39 mouse cellular contexts compared by ENCODE assay signal in genomic region chr5:73004046-73004445, GRCm38 (mm10). TPM values are rescaled to one million over a fixed set of nuclear protein-coding genes. Genes with fewer than 3 reads are reported as not detected.
"Had no signal": no experiment of that assay in that cellular context is flagged by ENCODE, and none has a peak within 500 bp of the region (broad histone marks: within the 10 kb centered on the region; RNA-seq: fewer than 3 reads in every experiment).

No protein-coding gene starts in this region.

- ATAC-seq: forebrain, embryonic 13.5 days; forebrain, embryonic 14.5 days; forebrain, embryonic 15.5 days; forebrain, embryonic 16.5 days; forebrain, postnatal 0 days had no signal

- H3K9me3 ChIP-seq: embryonic facial prominence, embryonic 10.5 days; embryonic facial prominence, embryonic 12.5 days; embryonic facial prominence, embryonic 13.5 days; embryonic facial prominence, embryonic 15.5 days; forebrain, embryonic 10.5 days; forebrain, embryonic 12.5 days; forebrain, embryonic 13.5 days; forebrain, embryonic 15.5 days had no signal

- H3K36me3 ChIP-seq: embryonic facial prominence, embryonic 10.5 days; embryonic facial prominence, embryonic 12.5 days; embryonic facial prominence, embryonic 13.5 days; embryonic facial prominence, embryonic 15.5 days; forebrain, embryonic 10.5 days; forebrain, embryonic 12.5 days; forebrain, embryonic 15.5 days had no signal

- H3K9ac ChIP-seq: embryonic facial prominence, embryonic 12.5 days; embryonic facial prominence, embryonic 13.5 days; embryonic facial prominence, embryonic 15.5 days; forebrain, embryonic 12.5 days; forebrain, embryonic 13.5 days; forebrain, embryonic 15.5 days; forebrain, postnatal 0 days had no signal

- H3K4me2 ChIP-seq: embryonic facial prominence, embryonic 12.5 days; embryonic facial prominence, embryonic 13.5 days; embryonic facial prominence, embryonic 15.5 days; forebrain, embryonic 12.5 days; forebrain, embryonic 13.5 days; forebrain, embryonic 15.5 days had no signal

- H3K4me3 ChIP-seq: embryonic facial prominence, embryonic 10.5 days; embryonic facial prominence, embryonic 12.5 days; embryonic facial prominence, embryonic 13.5 days; embryonic facial prominence, embryonic 15.5 days; erythroblast, embryonic 14.5 days; forebrain, embryonic 10.5 days; forebrain, embryonic 12.5 days; forebrain, embryonic 13.5 days; forebrain, embryonic 15.5 days; gastrocnemius, adult 2 months; heart, adult 2 months had no signal

- DNase-seq: cerebellum, adult 2 months; cerebellum, adult 8-10 months; cerebellum, adult 9-10 months; cerebellum, adult 9-11 months; cerebellum, postnatal 10 days; cerebellum, postnatal 14 days; cerebellum, postnatal 25 days; cerebellum, postnatal 36 days; embryo, embryonic 11 days; forebrain, postnatal 0 days; gastrocnemius, adult 2 months; gastrocnemius, postnatal 10 days; gastrocnemius, postnatal 14 days; gastrocnemius, postnatal 25 days; gastrocnemius, postnatal 36 days; heart, adult 18-20 months; heart, adult 2 months had no signal

- H3K27ac ChIP-seq: embryonic facial prominence, embryonic 10.5 days; embryonic facial prominence, embryonic 12.5 days; embryonic facial prominence, embryonic 13.5 days; embryonic facial prominence, embryonic 15.5 days; forebrain, embryonic 10.5 days; forebrain, embryonic 12.5 days; forebrain, embryonic 13.5 days; forebrain, embryonic 15.5 days; gastrocnemius, adult 2 months; heart, adult 2 months had no signal

RNA-seq across cellular contexts. Expression of gene Slc10a4, which starts 2.6 kb away (rescaled TPM):
- total RNA-seq: common myeloid progenitor, adult 5-6 weeks; gastrocnemius, adult 18-20 months; gastrocnemius, adult 2 months; gastrocnemius, adult 8-10 months; gastrocnemius, postnatal 10 days; gastrocnemius, postnatal 14 days; gastrocnemius, postnatal 25 days; gastrocnemius, postnatal 4 days; granulocyte monocyte progenitor cell, adult 5-6 weeks; heart, adult 18-20 months had no signal
- polyA plus RNA-seq: erythroblast, embryonic 14.5 days had no signal

RNA-seq across cellular contexts. Expression of gene Gm10135, which starts 29.5 kb away (rescaled TPM):
- total RNA-seq: common myeloid progenitor, adult 5-6 weeks; forebrain, postnatal 0 days; gastrocnemius, adult 18-20 months; gastrocnemius, adult 2 months; gastrocnemius, adult 8-10 months; gastrocnemius, postnatal 10 days; gastrocnemius, postnatal 14 days; gastrocnemius, postnatal 25 days; gastrocnemius, postnatal 36 days; gastrocnemius, postnatal 4 days; granulocyte monocyte progenitor cell, adult 5-6 weeks; heart, adult 18-20 months; heart, adult 2 months had no signal
- polyA plus RNA-seq: cerebellum, adult 2 months; cortical plate, adult 2 months; embryonic facial prominence, embryonic 10.5 days; embryonic facial prominence, embryonic 11.5 days; embryonic facial prominence, embryonic 12.5 days; embryonic facial prominence, embryonic 13.5 days; embryonic facial prominence, embryonic 14.5 days; embryonic facial prominence, embryonic 15.5 days; erythroblast, embryonic 14.5 days; forebrain, embryonic 10.5 days; forebrain, embryonic 11.5 days; forebrain, embryonic 12.5 days; forebrain, embryonic 13.5 days; forebrain, embryonic 14.5 days; forebrain, embryonic 15.5 days; forebrain, embryonic 16.5 days; forebrain, postnatal 0 days; frontal cortex, adult 2 months; gonadal fat pad, adult 2 months; heart, adult 2 months had no signal
